Mouse (Mus musculus) midbrain, postnatal 0 days (tissue): ENCODE measurements around the gene Cd2bp2. TPM values are rescaled to one million over a fixed set of nuclear protein-coding genes. Genes with fewer than 3 reads are reported as not detected.
"Not testable (repeated sequence)": the region's sequence is repeated elsewhere in the genome, so short reads cannot be mapped to it uniquely, and the experiment has no call there.

Source experiments
- ATAC-seq: fragments of 200-750 bp; cut with Nextera tagmentation; 2 replicates; pipeline ENCODE4 v1.8.0; 2017; ENCODE audit warnings: moderate number of reproducible peaks, mild to moderate bottlenecking, moderate TSS enrichment, moderate library complexity; ENCODE audit not compliant: low FRiP score
- DNase-seq: peaks from one replicate; pipeline ENCODE4 v3.0.0-alpha.2; 2015; ENCODE audit warnings: low spot score
- H3K27ac ChIP-seq: fragments of 300-500 bp; sonication (generic); 2 replicates; pipeline ENCODE4 v1.5.1; 2014; ENCODE audit warnings: low read depth, mild to moderate bottlenecking, low read length, mixed read lengths
- H3K27me3 ChIP-seq: fragments of 300-500 bp; sonication (generic); 2 replicates; pipeline ENCODE4 v1.6.1; 2014; ENCODE audit warnings: low read length, control low read depth, mixed read lengths; ENCODE audit not compliant: insufficient read depth
- H3K36me3 ChIP-seq: fragments of 300-500 bp; sonication (generic); 2 replicates; pipeline ENCODE4 v1.6.1; 2014; ENCODE audit warnings: low read length, control low read depth, mixed read lengths; ENCODE audit not compliant: insufficient read depth
- H3K4me1 ChIP-seq: fragments of 300-500 bp; sonication (generic); 2 replicates; pipeline ENCODE4 v1.6.1; 2014; ENCODE audit warnings: mild to moderate bottlenecking, control low read depth, antibody characterized with exemption, low read length, mixed read lengths; ENCODE audit not compliant: insufficient read depth
- H3K4me2 ChIP-seq: fragments of 300-500 bp; sonication (generic); 2 replicates; pipeline ENCODE4 v1.6.1; 2014; ENCODE audit warnings: low read depth, mild to moderate bottlenecking, low read length, mixed read lengths; ENCODE audit not compliant: poor library complexity, severe bottlenecking
- H3K4me3 ChIP-seq: fragments of 300-500 bp; sonication (generic); 2 replicates; pipeline ENCODE4 v1.5.1; 2014; ENCODE audit warnings: low read depth, mild to moderate bottlenecking, low read length, moderate library complexity
- H3K9ac ChIP-seq: fragments of 300-500 bp; sonication (generic); replicated peaks from 2 replicates; pipeline ENCODE4 v1.6.1; 2014; ENCODE audit warnings: mild to moderate bottlenecking, low read length, moderate library complexity, mixed read lengths; ENCODE audit not compliant: poor library complexity, severe bottlenecking
- H3K9me3 ChIP-seq: fragments of 300-500 bp; sonication (generic); 2 replicates; pipeline ENCODE4 v1.6.1; 2016; ENCODE audit warnings: low read length, control low read depth
- CTCF ChIP-seq: IDR thresholded peaks from 2 replicates; pipeline ENCODE4 v1.5.1; 2016; ENCODE audit warnings: antibody characterized with exemption, mild to moderate bottlenecking
- WGBS: fragments of 180-500 bp; shearing (Covaris S2); extraction: QIAGEN DNeasy Blood & Tissue Kit; methylation state at CpG from one replicate; pipeline ENCODE4 v1.1.7; 2014; 5-methylcytosine and 5-hydroxymethylcytosine counted together
- polyA plus RNA-seq: library from polyadenylated mRNA; unstranded; fragments of >200 nt; fragmentation: Nextera tagmentation; extraction: Ambion mirVana; gene quantifications from 2 replicates; pipeline ENCODE4 v1.2.1, GENCODE M21; 2015
- total RNA-seq: library from RNA; depleted of rRNA; stranded (reverse); fragments of >200 nt; gene quantifications from 2 replicates; pipeline ENCODE4 v1.2.3, GENCODE M21; 2014

Cd2bp2 gene
- total and polyA plus RNA-seq, 2 experiments from 2014 or later: 64.8 to 85.7 TPM

DNA sequence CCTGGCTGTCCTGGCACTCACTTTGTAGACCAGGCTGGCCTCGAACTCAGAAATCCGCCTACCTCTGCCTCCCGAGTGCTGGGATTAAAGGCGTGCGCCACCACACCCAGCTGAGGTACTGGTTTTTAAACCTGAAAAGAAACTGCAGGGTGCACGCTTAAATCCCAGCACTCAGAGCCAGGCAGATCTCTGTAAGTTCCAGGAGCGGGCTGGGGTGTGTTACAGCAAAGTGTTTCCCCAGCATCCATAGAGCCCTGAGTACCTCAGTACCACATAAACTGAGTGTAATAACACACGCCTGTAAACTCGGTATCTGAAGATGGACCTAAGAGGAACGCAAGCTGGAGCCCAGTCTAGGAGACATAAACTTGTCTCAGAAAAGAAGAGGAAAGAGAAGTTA lies 8.5 kb downstream of the Cd2bp2 start:
- 70% methylated on average over 10 of the region's 10 CpGs for WGBS
- H3K4me3 ChIP-seq: no peak overlapping the region
- H3K9ac ChIP-seq: no peak overlapping the region
- peaks cover 8% of the 10 kb centered on the region; the same call in 1 of the 2 replicates for H3K36me3 ChIP-seq
- no peak overlapping the region for H3K4me2 ChIP-seq
- TF ChIP-seq CTCF: no peak
- no peaks in the 10 kb centered on the region for H3K9me3 ChIP-seq
- no peaks in the 10 kb centered on the region for H3K27me3 ChIP-seq
- ATAC-seq (no peak), DNase-seq (no peak)
- no peak overlapping the region for H3K27ac ChIP-seq
- no peaks in the 10 kb centered on the region for H3K4me1 ChIP-seq

DNA sequence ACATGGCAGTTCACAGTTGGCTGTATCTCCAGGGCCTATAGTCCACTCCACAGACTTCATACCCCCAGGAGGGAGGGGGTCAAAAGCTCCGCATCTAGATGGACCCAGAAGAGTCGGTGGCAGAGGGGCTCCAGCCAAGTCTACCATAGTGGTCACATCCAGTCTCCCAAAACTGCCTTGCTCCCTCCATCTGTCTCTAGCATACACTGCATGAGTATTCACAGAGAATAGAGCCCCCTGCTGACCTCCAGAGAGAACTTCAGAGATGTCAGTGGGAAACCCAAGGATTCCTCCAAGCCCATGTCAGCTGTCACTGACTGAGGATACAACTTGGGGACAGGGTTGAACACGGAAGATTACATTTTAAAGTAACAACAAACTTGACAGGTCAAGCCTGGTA lies 10.2 kb downstream of the Cd2bp2 start:
- Histone ChIP-seq H3K27me3 (no peaks in the 10 kb centered on the region), H3K27ac (no peak overlapping the region), H3K4me2 (no peak overlapping the region), H3K4me1 (no peaks in the 10 kb centered on the region), H3K9me3 (no peaks in the 10 kb centered on the region), H3K36me3 (no peaks in the 10 kb centered on the region), H3K4me3 (no peak overlapping the region), H3K9ac (no peak overlapping the region)
- TF ChIP-seq CTCF: peak; percentile 66
- DNase-seq: peak; percentile 44
- ATAC-seq: no peak
- WGBS: 70% methylated on average over 3 of the region's 3 CpGs

DNA sequence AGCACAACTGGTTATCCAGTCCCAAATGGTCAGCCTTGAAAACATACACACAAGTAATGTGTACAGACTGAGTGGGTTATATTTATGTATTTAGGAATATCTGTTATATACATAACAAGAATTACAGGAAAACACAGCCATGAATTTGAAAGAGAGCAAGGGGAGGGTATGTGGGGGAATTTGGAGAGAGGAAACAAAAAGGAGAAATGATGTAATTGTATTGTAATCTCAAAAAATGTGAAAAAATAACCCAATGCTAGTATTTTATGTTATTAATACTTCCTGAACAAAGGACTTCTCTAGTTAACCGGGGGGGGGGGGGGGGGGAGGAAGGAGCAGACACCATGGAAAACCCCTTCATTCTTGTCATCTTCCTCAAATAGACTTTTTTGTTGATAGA lies 11.1 kb downstream of the Cd2bp2 start:
- DNase-seq: no peak

DNA sequence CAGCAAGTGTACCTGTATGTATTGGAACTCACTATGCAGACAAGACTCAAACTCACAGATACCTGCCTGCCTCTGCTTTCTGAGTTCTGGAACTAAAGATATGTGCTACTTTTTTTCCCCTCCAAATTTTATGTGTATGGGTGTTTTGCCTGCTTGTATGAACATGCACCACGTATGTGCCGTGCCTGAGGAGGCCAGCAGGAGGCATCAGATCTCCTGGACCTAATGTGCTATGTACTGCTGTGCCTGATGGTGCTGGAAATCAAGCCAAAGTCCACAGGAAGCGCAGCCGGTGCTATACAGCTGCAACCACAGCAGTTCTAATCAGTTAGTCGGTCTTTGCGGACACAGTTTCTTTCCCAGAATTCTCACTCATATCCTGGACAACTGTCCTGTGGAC lies 12.0 kb downstream of the Cd2bp2 start:
- Histone ChIP-seq H3K4me2 (no peak overlapping the region), H3K27ac (no peak overlapping the region), H3K4me3 (no peak overlapping the region), H3K27me3 (no peaks in the 10 kb centered on the region), H3K36me3 (no peaks in the 10 kb centered on the region), H3K9me3 (no peaks in the 10 kb centered on the region), H3K9ac (no peak overlapping the region), H3K4me1 (no peaks in the 10 kb centered on the region)
- DNase-seq (no peak), ATAC-seq (no peak)
- 84% methylated on average over 6 of the region's 6 CpGs for WGBS
- peak; percentile 27; the same call in 1 of the 2 replicates for TF ChIP-seq CTCF

More for the DNA sequence above, 11.1 kb downstream of the Cd2bp2 start:
- ATAC-seq: no peak
- Histone ChIP-seq H3K4me3 (no peak overlapping the region), H3K27me3 (no peaks in the 10 kb centered on the region), H3K27ac (no peak overlapping the region), H3K36me3 (no peaks in the 10 kb centered on the region), H3K4me2 (no peak overlapping the region), H3K9me3 (no peaks in the 10 kb centered on the region), H3K9ac (no peak overlapping the region), H3K4me1 (no peaks in the 10 kb centered on the region)
- no peak for TF ChIP-seq CTCF
- 57% methylated on average over 1 of the region's 1 CpGs for WGBS

DNA sequence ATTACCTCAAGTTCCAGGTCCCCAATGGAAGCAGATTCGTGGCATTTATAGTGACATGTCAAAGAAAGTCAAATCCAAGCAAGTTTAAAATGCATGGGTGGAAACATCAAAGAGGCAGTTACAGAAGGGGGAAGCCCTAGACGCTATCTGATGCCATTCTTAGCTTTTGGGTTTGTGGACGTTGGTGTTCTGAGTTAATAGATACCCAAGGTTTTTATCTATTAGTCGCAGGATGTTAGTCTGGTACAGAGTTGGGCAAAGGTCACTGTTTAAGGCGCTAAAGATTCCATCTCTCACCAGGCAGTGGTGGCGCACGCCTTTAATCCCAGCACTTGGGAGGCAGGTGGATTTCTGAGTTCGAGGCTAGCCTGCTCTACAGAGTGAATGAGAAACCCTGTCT lies 12.5 kb downstream of the Cd2bp2 start:
- Histone ChIP-seq H3K4me2 (no peak overlapping the region), H3K9me3 (no peaks in the 10 kb centered on the region), H3K9ac (no peak overlapping the region), H3K4me1 (no peaks in the 10 kb centered on the region), H3K36me3 (no peaks in the 10 kb centered on the region), H3K27me3 (no peaks in the 10 kb centered on the region), H3K27ac (no peak overlapping the region), H3K4me3 (no peak overlapping the region)
- WGBS: 81% methylated on average over 8 of the region's 8 CpGs
- no peak for TF ChIP-seq CTCF
- no peak for DNase-seq
- no peak for ATAC-seq

DNA sequence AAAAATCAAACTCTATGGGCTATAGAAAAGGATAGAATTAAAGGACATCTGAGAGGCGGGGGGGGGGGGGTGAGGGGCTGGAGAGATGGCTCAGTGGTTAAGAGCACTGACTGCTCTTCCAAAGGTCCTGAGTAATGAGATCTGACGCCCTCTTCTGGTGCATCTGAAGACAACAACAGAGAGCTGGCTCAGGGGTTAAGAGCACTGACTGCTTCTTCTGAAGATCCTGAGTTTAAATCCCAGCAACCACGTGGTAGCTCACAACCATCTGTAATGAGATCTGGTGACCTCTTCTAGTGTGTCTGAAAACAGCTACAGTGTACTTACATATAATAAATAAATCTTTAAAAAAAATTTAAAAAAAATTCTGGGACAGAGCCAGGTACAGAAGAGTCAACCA lies 14.1 kb downstream of the Cd2bp2 start:
- not testable (repeated sequence) for DNase-seq, H3K27me3 ChIP-seq, H3K36me3 ChIP-seq

More for the DNA sequence above, 14.1 kb downstream of the Cd2bp2 start:
- WGBS: 15% methylated on average over 2 of the region's 3 CpGs
- ATAC-seq, H3K4me2 ChIP-seq, H3K4me1 ChIP-seq, H3K9me3 ChIP-seq, H3K4me3 ChIP-seq, H3K9ac ChIP-seq, H3K27ac ChIP-seq: not testable (repeated sequence)
